Mouse (Mus musculus): ENCODE data around the gene Obox6.

GRCm38 (mm10) chr7:15879756-15880155 is 40.3 kb upstream of the Obox6 start, which contains the start of gene Crx:
- TF ChIP-seq CTCF (IDR thresholded peaks at IDR 0.05; ENCODE audit: extremely low read depth, insufficient read depth, low read length): no peak
- no peak for TF ChIP-seq POLR2A (IDR thresholded peaks at IDR 0.05; ENCODE audit: extremely low read depth, insufficient read depth, low read length)

Measured in cortical plate, adult 2 months (tissue).